Mouse (Mus musculus): ENCODE results near the gene Golph3.

- TF ChIP-seq CTCF (IDR thresholded peaks at IDR 0.05; ENCODE audit: low read depth) = no peak
- TF ChIP-seq EP300 (IDR thresholded peaks at IDR 0.05; ENCODE audit: low read depth) = no peak
Observed at GRCm38 (mm10) chr15:12351470-12351869, 30.2 kb downstream of the Golph3 start.

All from liver, embryonic 14.5 days (tissue).